Mouse (Mus musculus) ES-Bruce4 (cell line): ENCODE measurements around the gene Adgrg7.

Source experiments
- CTCF ChIP-seq: IDR thresholded peaks from one replicate; pipeline ENCODE4 v1.8.1; 2011; ENCODE audit warnings: low read depth, low read length
- EP300 ChIP-seq: IDR thresholded peaks from 2 replicates; pipeline ENCODE4 v1.6.1; 2011; ENCODE audit warnings: low read depth, low read length; ENCODE audit not compliant: insufficient read depth
- POLR2A ChIP-seq: IDR thresholded peaks from one replicate; pipeline ENCODE4 v1.8.1; 2011; ENCODE audit warnings: low read length; ENCODE audit not compliant: insufficient read depth

GRCm38 (mm10) chr16:56700898-56701297 is 94.8 kb downstream of the Adgrg7 start:
- TF ChIP-seq POLR2A (no peak), CTCF (no peak), EP300 (no peak)
